Mouse (Mus musculus): ENCODE results near the gene Ulk3.

DNA sequence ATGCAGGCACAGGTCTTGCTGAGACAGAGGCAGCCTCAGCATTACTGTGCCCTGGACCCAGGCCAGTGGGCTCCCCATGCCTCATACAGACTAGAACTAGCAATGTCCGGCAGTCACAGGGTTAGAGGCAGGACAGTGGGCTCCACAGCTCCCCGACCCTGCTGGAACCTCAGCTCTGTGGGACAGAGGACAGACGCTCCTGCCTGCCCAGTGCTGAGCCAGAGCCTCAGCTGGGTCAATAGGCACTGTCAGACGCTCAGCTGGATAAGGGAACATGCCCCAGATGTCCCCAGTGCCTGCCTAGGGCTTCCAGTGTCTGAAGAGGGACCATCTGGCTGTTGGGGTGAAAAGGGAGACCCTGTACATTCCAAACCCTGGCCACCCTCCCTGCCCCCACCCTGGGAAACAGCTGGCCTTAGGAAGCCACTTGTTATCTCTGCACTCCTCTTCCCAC lies 8.7 kb downstream of the Ulk3 start:
- TF ChIP-seq CTCF (IDR thresholded peaks at IDR 0.05; ENCODE audit: low read depth, low read length) (no peak), POLR2A (IDR thresholded peaks at IDR 0.05; ENCODE audit: insufficient read depth, low read length) (no peak), EP300 (IDR thresholded peaks at IDR 0.05; ENCODE audit: insufficient read depth, low read depth, low read length) (no peak)
